ENCODE assay signal across 8 mouse cellular contexts in genomic region chrX:36991694-36992093, GRCm38 (mm10). TPM values are rescaled to one million over a fixed set of nuclear protein-coding genes. Genes with fewer than 3 reads are reported as not detected.
DNase-seq lines count a peak whose midpoint lies in the region; ATAC-seq and TF ChIP-seq lines count a peak whose summit lies in the region.

Gene Sept6, minus strand, starts transcription at chrX:36991794.

- peaks cover 3% of the 10 kb centered on the region for H3K4me1 ChIP-seq in bone marrow, adult 2 months (ENCODE audit: control insufficient read depth, insufficient read depth, low read length)

- TF ChIP-seq POLR2A in bone marrow, adult 2 months (IDR thresholded peaks at IDR 0.05; ENCODE audit: borderline replicate concordance, control insufficient read depth, low read depth, low read length) = no peak

- no peak for DNase-seq in left cerebral cortex, adult 18-20 months (ENCODE audit: low spot score in 2 of 2)
- no peak for DNase-seq in left cerebral cortex, adult 11 months (ENCODE audit: low spot score)
- no peak for DNase-seq in embryo, embryonic 10 days (ENCODE audit: low spot score)
- no peak for DNase-seq in adipocyte (ENCODE audit: low spot score)
- DNase-seq in urinary bladder, postnatal 10 days (ENCODE audit: low spot score) = no peak

- no peak for TF ChIP-seq CTCF in bone marrow, adult 2 months (IDR thresholded peaks at IDR 0.05; ENCODE audit: control insufficient read depth, insufficient read depth, low read length)

- 48% methylated on average over 2 of the region's 2 CpGs for WGBS in bone marrow, adult 2 months

- H3K4me3 ChIP-seq in bone marrow, adult 2 months (replicated peaks; ENCODE audit: control insufficient read depth, low read depth, low read length) = no peak within 1 kb of the TSS

- no peak within 1 kb of the TSS for H3K27ac ChIP-seq in bone marrow, adult 2 months (ENCODE audit: control insufficient read depth, insufficient read depth, low read depth, low read length, poor library complexity)

- no peak for ATAC-seq in hematopoietic stem cell, adult 5-6 weeks (replicated peaks in 1 of 2; ENCODE audit: insufficient read depth in 1 of 2, low FRiP score in 2 of 2, low TSS enrichment in 1 of 2, low read depth in 1 of 2, poor library complexity in 2 of 2, severe bottlenecking in 2 of 2)
- no peak for ATAC-seq in megakaryocyte progenitor cell, adult 5-6 weeks (replicated peaks; ENCODE audit: poor library complexity)

RNA-seq across cellular contexts. Expression of gene Sept6, which starts in this region (rescaled TPM):
- total RNA-seq in left cerebral cortex, adult 18-20 months (2021) = 10 to 100 TPM; 58.3 to 67.0 TPM
- polyA plus RNA-seq in bone marrow, adult 2 months (2011; ENCODE audit: insufficient read depth, insufficient read length, low replicate concordance, missing spikeins) = 12.6 and 17.5 TPM in 2 replicates
- 120 and 122 TPM in 2 replicates for total RNA-seq in hematopoietic stem cell, adult 5-6 weeks (2017)
- total RNA-seq in megakaryocyte progenitor cell, adult 5-6 weeks (2015) = 50.1 and 53.5 TPM in 2 replicates
- total RNA-seq in megakaryocyte progenitor cell, adult 5-6 weeks (2017) = 42.1 and 44.1 TPM in 2 replicates
